Mouse (Mus musculus) adrenal gland, postnatal 25 days (tissue): ENCODE measurements at regions not wholly inside any gene's neighbourhood (a gene's known extent, or its start where the extent isn't known, plus 50 kb on each side); places are given as distances from the start of the nearest gene placed in this dataset.

Experiments used
- DNase-seq: peaks from one replicate; pipeline ENCODE4 v3.0.0; 2021; ENCODE audit warnings: mixed read lengths

DNA sequence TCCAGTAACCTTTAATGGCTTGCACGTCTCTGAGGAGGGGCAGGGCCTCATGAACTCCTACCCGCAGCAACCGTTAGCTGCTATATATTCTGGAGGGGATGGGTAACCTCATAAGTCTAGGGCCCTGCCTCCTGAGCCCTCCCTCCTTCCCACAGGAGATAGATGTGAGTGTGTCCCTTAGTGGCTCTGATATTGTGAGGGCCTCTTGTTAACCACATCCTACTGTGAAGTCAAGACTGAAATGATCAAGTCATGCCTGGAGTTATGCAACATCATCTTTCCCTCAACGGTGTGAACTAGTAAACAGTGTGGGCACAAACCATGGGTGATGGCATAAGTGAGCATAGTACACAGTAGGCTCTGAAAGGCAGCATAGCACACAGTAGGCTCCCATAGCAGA is 255.8 kb upstream of the Sdk2 start:
- DNase-seq = no peak

- DNase-seq = no peak
These were observed 255.1 kb upstream of the Sdk2 start for GRCm38 (mm10) chr11:114321974-114322373.

GRCm38 (mm10) chr11:114321527-114321926 is 254.7 kb upstream of the Sdk2 start:
- no peak for DNase-seq

- no peak for DNase-seq
These were observed 248.4 kb upstream of the Sdk2 start for GRCm38 (mm10) chr11:114315274-114315673.

DNA sequence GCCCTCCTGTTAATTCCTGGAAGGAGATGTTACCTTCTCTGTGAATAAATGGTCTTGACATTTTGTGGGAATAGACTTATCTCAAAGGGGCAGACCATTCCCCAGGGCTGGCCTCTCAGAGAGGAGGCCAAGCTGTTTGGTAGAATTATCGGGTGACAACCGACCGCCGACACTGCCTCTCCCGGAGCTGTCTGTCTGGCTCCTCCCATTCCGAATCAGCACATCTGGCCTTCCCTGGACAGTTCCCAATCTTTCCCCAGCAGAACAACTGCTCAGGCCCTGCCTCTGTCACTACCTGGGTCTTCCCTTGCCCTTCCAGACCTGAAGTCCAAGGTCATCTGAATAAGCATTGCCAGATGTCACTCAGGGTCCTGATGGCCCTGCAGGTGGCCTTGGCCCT is 246.8 kb upstream of the Sdk2 start:
- DNase-seq = no peak

GRCm38 (mm10) chr11:114311640-114312039 is 244.8 kb upstream of the Sdk2 start:
- no peak for DNase-seq

DNA sequence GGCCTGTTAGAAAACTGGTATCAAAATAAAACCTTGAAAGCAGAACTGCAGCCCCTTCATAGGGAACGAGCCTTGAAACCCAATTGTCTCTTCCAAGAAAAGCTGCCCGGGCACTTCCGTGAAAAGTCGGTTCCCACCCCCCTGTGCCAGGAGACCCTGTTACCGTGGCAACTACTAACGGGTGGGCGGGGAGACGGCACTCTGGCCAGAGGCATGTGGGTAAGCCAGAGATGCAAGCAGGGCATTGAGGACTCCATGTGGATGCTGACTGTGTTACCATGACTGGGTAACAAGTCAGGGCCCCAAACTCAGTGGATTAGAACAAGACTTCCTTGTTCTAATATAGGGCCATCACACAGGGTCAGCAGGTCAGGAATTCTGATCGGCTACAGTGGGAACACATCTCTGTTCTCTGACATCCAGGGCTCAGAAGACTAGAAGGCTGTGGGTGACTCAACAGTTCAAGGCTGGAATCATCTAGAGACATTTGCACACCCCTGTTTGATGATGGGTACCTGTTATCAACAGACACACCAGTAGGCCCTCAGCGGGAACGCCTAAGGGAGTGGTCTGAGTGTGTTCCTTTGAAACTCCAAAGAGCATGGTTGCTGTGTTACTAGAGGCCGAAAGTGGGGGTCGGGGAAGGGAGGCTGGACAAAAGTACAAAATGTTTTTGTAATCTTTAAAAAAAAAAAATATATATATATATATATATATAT is 236.9 kb upstream of the Sdk2 start:
- DNase-seq = no peak

DNA sequence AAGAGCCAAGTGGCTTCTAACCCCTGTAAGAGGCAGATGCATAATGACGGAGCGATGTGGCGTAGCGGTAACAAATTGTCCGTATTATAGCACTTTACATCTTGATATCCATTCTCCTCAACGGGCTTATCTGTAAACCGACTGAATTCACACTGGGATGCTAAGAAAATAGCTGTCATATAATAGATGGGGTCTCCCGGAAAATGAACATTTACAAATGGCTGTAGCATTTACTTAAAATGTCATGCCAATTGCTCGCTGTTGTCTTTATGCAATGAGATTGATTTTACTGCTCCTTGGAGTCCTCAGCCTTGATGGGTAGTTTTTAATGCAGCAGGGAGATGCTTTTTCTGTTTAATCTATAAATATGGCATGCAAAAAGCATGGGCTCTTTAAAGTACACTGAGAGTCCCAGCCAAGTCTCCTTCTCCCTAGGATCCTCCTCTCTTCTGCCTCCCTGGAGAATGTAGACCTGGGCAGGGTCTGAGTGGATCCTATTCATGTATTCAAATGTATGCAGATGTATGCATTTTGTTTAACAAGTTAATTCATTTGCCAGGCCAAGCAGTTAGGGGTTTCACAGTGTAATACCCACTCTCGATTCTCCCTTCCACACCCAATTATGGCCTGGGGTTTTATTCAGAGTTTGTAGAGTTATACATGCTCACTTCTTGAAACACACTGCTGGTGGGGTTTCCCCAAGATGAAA is 233.9 kb upstream of the Sdk2 start:
- DNase-seq = no peak

DNA sequence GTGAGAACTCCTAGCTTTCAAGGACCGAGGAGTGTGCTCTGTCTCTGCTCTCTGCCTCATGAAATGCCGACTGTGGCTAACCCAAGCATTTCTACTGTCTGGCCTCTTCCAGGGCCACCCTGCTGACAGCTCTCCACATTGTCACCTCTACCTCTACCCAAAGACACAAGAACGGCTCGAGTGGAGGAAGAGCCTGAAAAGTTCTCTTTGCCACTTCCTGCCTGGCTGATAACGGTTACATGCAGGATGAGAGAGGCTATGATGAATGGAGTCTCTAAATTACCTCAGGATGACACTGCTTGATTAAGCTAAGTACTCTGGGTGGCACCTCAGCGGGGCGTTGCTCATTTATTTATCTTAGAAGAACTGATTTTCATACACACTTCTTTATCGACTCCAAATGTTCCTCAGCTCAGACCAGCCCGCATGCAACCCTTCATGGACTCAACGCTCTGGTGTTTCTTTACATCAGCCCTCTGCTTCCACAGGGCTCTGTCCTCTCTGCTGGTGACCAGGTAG is 230.0 kb upstream of the Sdk2 start:
- DNase-seq = no peak

- DNase-seq = no peak
These were observed 227.8 kb upstream of the Sdk2 start for GRCm38 (mm10) chr11:114294511-114295250.

- DNase-seq = no peak
These were observed 224.4 kb upstream of the Sdk2 start for GRCm38 (mm10) chr11:114291258-114291657.

DNA sequence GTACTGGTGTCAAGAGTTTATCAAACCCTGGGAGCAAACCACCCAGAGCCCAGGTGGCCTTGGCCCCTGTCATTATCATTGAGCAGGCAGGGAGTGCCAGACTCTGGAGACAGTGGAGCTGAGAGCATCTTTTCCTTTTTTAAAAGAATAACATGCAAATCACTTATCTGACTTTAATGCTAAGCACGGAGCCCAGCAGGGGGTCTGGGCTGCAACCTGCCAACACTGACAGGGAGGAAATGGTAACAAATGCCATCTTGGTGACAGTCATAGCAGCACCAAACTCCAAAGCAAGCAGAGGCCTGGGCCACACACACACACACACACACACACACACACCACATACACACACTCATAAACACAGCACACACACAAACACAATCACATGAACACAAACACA is 223.1 kb upstream of the Sdk2 start:
- no peak for DNase-seq

DNA sequence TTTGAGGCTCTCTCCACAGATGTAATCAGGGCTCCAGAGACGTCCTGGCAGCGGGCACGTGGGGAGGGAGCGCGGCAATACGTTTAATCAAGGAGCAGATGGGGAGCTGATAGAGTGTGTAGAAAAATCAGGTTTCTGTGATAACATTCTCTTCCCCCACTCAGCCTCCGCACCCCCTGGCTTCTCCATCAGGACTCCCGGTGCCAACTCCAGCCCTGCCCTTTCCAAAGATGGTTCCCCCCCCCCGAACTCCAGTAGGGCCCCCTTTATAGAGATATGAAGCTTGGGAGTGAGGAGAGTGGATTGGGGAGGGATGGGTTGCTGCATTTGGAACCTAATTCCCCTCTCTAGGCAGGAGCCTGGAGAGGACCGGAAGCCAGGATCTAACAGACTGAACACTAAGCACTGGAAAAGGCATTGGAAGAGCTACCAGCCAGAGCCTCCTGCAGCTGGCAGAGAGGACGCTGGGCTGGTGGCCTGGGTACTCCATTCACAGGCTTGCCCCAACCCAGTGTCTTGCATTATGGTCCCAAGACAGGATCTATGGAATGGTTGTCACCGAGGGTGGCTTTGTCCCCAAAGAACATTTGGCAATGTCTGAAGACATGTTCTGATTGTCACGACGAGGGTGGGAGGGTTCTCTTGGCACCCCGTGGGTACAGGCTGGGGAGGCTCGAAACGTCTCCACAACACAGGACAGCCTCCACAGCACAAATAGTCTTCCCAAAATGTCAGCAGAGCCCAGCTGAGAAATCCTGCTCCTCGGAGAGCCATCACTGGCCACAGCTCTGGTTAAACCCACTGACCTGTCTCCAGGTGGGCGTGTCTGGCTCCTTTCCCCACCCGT is 218.2 kb upstream of the Sdk2 start:
- DNase-seq = no peak

DNA sequence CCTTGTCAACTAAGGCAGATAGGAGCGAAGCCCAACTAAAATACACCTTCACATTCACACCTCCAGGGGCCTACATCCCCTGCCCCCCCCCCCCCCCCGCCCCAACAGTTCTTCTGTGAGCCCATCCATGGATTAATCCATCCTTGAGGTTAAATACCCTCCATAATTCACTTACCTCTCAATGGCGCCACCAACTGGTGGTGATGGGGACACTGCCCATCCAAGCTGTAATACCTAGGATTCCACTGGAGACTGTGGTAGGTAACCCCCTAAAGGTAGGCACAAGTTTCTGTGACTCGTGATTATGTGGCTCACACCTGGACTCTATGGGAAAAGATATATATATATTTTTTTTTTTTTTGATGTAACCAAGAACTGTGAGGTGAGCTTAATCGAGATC is 216.4 kb upstream of the Sdk2 start:
- DNase-seq = peak; percentile 59

DNA sequence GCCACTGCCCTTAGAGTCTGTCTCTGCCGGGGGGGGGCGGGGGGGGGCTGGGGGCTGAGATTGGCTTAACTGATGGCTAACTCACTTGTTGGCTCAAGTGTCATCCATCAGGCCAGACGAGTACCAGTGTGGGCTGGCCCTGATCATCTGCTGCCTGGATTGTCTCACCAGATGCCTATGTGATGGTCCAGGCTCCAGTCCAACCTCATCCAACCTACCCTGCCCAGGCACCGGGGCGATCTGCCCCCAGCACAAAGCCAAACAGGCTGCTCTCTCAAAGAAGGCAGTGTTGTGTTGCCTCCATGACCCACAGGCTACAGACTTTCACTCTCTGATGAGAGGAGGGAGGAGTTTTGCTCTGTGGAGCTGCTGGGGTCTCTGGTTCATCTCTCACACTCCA is 215.7 kb upstream of the Sdk2 start:
- DNase-seq = no peak

DNA sequence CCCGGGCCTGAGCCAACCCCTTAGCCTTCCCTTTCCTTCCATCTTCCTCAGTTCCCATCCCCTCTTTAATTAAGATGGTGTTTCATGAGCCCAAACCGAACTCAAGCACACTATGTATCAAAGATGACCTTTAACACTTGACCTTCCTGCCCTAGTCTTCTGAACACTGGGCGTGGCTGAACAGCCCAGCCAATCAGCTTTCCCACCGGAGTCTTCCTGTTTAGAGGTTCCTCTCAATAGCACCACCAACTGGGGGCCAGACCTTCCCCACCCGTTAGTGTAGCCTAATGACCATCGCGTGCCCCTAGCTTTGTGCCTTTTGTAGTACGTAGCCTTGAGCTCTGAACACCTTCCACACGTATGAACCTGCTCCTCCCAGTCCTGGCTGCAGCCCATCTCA is 215.0 kb upstream of the Sdk2 start:
- DNase-seq = no peak

GRCm38 (mm10) chr11:114281041-114281695 is 214.3 kb upstream of the Sdk2 start:
- DNase-seq = no peak

DNA sequence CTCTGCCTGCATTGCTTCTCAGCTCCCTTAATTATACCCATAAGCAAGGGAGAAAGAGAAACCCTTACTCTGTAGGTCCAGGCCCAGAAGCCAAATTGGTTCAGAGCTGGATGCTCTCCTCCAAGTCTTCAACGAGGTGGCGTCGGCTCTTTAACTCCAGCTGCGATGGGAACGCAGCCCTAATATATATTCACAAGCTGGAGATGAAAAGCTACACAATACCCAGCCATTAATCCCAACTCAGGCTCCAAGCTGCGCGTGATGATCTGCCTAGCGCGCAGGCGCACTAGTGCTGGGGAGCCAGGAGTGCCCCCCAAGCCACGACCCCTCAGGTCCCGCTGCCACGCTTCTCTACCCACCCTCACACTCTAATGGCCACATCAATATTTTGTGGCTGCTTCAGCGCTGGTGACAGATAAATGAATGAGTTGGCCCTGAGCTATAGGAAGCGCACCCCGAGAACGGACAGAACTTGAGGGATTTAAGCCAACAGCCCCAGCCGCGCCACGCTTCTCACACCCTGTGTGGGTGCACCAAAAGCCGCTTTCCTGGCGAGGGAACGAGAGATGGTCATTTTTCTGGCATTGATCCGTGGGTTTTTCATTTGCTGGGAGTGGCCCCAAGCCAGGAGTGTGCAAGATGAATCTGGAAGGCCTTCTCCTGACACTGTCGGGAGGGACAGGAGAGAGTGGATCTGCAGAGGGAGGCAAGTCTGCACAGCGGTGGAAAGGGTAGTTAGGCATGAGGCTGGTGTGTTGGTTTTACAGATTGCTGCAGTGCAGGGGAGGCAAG is 210.9 kb upstream of the Sdk2 start:
- DNase-seq = no peak

DNA sequence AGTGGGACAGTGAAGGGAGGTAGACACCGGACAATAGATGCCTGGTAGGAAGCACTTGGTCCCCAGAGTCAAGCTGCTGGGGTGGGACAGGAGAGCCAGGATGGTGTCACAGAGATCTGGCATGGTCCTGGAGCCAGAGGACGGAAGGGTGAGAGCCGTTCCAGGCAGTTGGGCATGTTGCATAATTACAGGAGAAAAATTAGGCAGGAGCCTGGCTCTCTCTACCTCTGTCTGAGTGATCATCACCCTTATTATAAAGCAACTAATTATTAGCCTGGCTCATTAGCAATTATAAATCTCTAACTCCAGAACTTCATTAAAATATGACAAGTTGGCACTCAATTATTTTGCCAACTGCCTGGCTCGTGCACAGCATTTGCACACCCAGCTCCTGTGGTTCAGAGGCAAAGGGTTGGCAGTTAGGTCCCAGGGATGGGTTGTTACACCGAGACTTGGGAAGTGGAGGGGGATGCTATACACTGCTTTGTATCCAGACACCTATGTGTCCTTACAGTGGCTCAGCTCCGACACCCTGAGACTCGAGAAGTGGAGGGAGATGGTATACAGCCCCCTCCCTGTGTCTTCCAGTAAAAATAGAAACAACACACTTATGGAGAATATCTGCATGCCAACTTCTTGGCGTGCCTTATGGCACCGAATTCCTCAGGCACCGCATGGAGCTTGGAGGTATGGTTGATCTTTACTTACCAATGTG is 203.7 kb upstream of the Sdk2 start:
- DNase-seq = no peak

DNA sequence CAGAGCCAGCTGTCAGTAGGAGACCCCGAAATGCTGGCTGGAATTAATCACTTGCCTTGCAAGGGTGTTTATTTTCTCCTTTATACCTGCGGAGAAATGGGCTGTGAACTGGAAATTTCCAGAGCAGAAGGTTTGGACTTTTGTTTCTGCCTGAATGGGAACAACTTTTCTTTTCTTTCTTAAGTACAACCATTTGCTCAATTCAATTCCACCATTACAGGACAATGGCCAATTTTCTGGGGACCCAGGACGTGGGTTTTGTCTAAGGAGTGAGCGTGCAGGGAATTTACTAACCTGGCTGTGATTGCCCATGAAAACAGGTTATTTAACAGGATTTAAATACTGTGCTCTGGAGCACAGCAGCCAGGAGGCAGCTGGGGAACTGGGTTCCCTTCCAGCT is 195.1 kb upstream of the Sdk2 start:
- no peak for DNase-seq
